Mouse (Mus musculus): Measurements from ENCODE around the gene Lmbr1. TPM values are rescaled to one million over a fixed set of nuclear protein-coding genes. Genes with fewer than 3 reads are reported as not detected.

Lmbr1 gene
- polyA plus RNA-seq, 1 experiment: 5.6 TPM

GRCm38 (mm10) chr5:29253876-29254275, 124.3 kb downstream of the Lmbr1 start:
- peak; percentile 24 for DNase-seq (ENCODE audit: low read depth)

- no peak for DNase-seq (ENCODE audit: low read depth)
Measured at GRCm38 (mm10) chr5:29251496-29251873, 126.7 kb downstream of the Lmbr1 start.

DNA sequence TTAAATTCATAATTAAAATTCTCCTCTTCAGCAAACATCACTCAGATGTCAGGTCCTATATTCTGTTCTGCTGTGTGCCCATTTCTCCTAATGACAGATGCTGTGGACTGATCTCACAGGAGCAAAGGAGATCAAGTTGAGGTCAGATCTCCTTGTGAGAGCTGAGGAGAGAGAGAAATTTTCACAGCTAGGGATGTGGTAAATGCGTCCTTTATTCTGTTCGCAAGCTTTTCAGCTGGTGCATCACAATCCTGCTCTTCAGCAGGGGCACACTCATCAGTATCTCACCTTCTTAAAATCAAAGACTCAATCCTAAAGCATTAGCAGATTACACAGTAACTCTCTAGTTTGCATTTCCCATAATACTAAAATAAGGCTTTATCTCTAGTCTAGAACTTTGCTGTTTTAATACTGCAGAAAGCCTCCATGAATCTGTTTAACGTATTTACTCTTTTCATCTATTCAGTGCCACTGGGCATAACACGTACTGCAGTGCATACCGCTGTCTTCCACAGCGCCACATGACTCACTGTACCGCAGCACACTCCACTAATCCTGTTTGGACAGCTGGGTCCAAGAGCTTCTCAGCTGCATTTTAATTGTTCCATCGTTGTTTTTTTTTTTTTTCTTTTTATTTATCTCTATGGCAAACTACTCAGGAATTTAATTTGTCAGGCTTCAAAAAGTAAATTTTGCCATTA, 127.2 kb downstream of the Lmbr1 start:
- DNase-seq (ENCODE audit: low read depth): no peak

DNA sequence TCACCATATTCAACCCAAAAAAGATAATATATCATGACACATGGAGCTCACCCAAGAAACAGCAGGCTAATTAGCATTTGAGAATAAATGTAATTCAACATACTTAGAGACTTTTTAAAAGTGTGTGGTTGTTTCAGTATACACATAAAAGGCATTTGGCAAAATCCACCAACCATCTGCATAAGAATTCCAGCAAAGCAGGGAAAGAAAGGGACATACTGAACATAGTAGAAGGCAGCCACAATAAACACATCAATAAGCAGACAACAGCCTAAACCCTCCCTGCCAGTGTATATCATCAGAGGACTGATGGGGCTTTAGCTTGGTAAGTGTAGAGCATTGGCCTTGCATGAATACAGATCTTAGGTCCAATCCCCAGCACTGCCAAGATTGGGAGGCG, 133.4 kb downstream of the Lmbr1 start:
- DNase-seq (ENCODE audit: low read depth): no peak

DNA sequence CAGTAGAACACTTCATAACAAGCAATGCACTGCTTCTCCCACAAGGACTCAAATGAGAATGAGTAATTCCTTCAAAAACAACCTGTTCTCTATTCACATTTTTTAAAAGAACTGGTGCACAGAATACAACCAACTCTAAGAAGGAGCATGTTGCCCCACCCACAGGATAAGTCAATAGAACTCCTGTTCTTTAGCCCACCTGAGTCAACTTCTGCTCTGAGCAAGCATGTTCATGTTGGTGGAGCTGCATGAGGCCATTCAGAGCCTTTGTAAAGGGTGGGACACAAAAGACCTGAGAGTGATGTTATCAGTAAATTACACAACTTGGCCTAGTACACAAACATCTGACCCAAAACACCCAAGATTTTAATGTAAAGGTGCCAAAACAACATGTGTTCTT, 139.8 kb downstream of the Lmbr1 start:
- no peak for DNase-seq (ENCODE audit: low read depth)

GRCm38 (mm10) chr5:29230481-29230880, 147.7 kb downstream of the Lmbr1 start:
- DNase-seq (ENCODE audit: low read depth): no peak

DNA sequence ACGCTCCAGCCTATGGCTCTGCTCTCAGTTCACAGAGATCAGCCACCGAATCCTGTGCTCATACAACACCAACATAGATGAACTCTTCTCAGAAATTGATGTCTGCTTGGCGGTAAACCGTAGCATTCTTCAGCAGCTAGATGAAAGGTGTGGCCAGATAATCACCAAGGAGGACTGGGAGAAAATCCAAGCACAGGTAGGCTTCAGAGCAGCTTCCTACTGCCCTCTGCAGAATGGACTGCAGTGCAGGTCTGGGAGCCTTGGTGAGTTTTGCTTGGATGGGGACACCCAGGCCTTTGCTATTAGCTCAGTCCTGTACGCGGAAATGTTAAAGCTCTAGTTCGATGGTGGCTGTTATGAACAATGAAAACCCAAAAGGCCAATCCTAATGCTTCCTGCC, 154.1 kb downstream of the Lmbr1 start:
- no peak for DNase-seq (ENCODE audit: low read depth)

DNA sequence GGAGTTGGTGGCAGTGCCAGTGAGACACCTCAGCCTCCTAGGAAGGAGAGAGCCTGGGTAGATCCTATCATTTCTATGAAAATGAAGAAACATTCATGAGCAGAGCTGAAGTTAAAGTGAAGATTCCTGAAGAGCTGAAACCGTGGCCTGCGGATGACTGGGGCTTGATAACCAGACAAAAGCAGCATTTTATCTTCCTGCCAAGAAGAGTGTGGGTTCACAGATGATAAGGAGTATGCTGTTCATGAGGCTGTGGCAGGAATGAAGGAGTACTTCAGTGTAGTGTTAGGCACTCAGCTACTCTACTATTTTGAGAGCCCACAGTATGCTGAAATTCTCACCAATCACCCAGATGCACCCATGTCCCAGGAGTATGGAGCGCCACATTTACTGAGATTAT, 160.2 kb downstream of the Lmbr1 start:
- no peak for DNase-seq (ENCODE audit: low read depth)

GRCm38 (mm10) chr5:29211980-29212555, 166.1 kb downstream of the Lmbr1 start:
- no peak for DNase-seq (ENCODE audit: low read depth)

DNA sequence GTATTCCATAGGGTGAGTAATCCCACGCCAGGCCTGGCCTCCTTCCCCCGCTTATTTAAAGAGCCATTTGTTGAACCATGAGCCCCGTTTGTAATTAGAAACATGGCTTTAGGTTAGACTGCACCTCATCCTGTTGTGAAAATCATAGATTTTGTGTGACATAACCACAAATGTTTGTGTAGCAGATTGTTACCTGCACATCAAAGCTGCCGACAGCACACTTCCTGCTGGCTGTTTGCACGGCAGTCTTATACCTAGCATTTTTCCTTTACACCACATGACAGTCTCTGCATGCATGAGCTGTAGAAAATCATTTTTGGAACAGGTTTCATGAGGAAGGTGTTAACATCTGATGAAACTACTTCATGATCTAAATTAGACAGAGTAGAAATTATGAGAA, 172.5 kb downstream of the Lmbr1 start:
- DNase-seq (ENCODE audit: low read depth): no peak

DNA sequence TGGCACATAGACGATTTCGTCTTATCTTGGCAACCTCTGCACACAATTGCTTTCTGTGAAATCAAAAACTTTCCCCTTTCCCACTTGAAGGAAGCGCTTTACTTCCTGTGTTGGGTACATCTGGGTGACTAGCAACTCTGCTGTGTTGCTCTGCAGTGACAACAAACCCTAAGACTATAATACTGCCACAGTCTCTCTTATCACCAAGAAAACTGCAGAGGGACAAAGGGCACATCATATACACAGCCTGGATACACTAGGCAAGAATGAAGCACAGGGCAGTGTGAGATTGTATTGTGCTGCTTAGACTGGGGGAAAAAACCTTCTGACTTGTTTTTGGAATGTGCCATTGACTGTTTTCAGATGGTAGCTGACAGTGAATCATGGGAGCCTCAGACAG, 178.3 kb downstream of the Lmbr1 start:
- DNase-seq (ENCODE audit: low read depth): no peak

DNA sequence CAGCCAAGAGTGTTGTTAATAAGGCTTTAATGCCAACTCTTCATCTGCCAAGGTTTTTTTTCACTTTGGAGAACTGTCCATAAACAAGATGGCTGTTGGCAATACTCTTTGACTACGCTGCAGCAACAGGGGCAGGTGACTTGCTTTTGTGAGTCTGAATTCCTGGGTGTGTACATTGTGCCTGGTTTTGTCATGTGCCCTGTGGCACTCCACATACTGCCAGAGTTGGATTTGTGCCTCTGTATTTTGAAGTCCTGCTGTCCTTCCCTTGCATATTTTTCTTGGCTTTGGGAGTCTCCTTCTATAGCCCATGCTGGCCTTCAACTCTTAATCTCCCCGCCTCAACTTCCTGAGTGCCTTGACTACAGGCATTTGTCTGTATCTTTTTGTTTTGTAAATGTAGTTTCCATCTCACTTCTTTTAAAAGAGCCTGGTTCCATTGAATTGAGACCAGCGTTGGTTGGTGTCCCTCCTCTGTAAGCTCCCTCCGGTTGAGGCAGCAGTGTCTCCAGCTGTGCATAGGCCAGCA, 179.2 kb downstream of the Lmbr1 start:
- DNase-seq (ENCODE audit: low read depth): peak; percentile 73

GRCm38 (mm10) chr5:29197187-29197586, 181.0 kb downstream of the Lmbr1 start:
- DNase-seq (ENCODE audit: low read depth): no peak

GRCm38 (mm10) chr5:29196264-29196658, 181.9 kb downstream of the Lmbr1 start:
- no peak for DNase-seq (ENCODE audit: low read depth)

DNA sequence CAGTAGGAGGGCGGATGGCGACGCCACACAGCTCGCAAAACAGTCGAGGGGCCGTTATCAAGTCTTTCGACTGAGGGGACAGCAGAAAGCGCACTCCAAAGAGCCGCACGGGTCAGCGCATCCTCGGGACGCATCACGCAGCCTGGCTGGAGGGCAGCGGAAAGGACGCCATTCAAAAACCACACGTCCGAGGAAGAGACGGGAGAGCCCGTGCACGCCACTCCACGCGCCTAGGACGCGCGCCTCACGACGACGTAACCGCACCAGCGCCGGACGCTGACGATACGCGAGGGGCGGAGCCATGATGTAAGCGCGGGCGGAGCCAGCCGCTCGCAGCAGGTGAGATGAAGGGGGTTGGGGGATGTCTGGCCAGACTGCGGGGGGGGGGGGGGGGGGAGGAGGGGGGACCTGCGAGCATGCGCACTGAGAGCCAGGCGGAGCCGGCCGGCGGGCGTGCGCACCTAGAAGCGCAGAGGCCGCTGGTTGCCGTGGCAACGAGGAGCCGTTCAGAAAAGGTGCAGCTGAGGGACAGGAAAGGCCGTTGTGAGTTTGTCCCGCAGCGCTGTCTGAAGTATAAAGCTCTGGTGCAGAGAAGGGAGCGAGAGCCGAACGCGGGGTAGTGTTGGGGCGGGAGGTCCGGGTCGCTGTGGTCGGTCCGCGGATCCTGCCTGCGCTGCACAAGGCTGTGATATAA, 182.5 kb downstream of the Lmbr1 start, which contains the start of gene Rnf32:
Gene Rnf32, plus strand, starts transcription at position 423 of the 694 bp plus-strand sequence.
- no peak for DNase-seq (ENCODE audit: low read depth)

DNA sequence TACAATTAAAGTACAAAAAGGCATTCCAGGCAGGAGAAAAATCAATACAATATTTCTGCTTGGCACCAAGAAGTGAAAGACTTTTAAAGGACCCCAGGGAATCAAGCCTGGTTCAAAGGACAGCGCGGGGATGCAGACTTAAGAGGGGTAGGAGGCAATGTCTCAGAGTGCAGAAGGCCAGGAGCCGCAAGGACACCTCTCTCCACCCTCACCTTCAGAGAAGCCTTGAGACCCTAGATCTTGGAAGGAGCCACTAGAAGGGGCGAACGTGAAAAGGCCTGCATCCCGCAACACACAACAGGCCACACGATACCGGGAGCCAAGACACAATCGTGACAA, 183.0 kb downstream of the Lmbr1 start:
- DNase-seq (ENCODE audit: low read depth): no peak

GRCm38 (mm10) chr5:29186798-29187197, 191.4 kb downstream of the Lmbr1 start:
- peak; percentile 70 for DNase-seq (ENCODE audit: low read depth)

Other genes starting within 250 kb of the Lmbr1 start
- gene Rnf32, start 182.4 kb downstream of the Lmbr1 start, polyA plus RNA-seq (2012; rRNA removed): 1.9 and 2.3 TPM in 2 replicates
- 8.0 and 8.4 TPM in 2 replicates for gene Nom1, start 56.3 kb upstream of the Lmbr1 start, polyA plus RNA-seq (2012; rRNA removed)
- not detected in 2 replicates for gene Mnx1, start 100.1 kb upstream of the Lmbr1 start, polyA plus RNA-seq (2012; rRNA removed)
- 16.0 and 16.8 TPM in 2 replicates for gene Ube3c, start 190.9 kb upstream of the Lmbr1 start, polyA plus RNA-seq (2012; rRNA removed)